Mouse (Mus musculus) heart, postnatal 4 days (tissue): ENCODE data around the gene Olfr26. TPM values are rescaled to one million over a fixed set of nuclear protein-coding genes. Genes with fewer than 3 reads are reported as not detected.
"Not testable (repeated sequence)": the region's sequence is repeated elsewhere in the genome, so short reads cannot be mapped to it uniquely, and the experiment has no call there.

Experiments
- DNase-seq: peaks from one replicate; pipeline ENCODE4 v3.0.0; 2021
- total RNA-seq, 2 experiments: library from RNA; stranded (reverse); gene quantifications; 2 replicates each; pipeline ENCODE4 v1.2.3; 2021

Gene Olfr26
- not detected for total RNA-seq

- DNase-seq, result no peak
These were observed at the start of gene Olfr26 for GRCm38 (mm10) chr9:38854760-38855159. TSS of gene Olfr26 (plus strand) at chr9:38855060.

- no peak for DNase-seq
These were observed 49.2 kb upstream of the Olfr26 start for GRCm38 (mm10) chr9:38805696-38806095.

- DNase-seq, result no peak
These were observed 40.5 kb upstream of the Olfr26 start, which contains the start of gene Olfr922 for GRCm38 (mm10) chr9:38814314-38814713. TSS of gene Olfr922 (plus strand) at chr9:38814614.

DNA sequence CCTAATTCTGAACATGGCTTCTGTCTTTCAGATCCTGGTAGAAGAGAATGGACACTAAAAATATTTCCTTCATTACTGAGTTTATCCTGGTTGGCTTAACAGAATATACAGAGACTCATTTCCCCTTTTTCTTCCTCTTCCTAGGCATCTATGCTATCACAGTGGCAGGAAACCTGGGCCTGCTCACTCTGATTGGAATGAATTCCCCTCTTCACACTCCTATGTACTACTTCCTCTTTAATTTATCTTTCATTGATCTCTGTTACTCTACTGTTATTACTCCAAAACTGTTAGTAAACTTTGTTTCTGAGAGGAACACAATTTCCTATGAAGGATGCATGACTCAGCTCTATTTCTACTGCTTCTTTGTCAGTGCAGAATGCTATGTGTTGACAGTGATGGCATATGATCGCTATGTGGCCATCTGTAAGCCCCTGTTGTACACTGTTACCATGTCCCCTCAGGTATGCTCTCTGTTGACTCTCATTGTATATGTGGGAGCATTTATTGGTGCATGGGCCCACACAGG is 39.3 kb upstream of the Olfr26 start:
- DNase-seq, result no peak

DNA sequence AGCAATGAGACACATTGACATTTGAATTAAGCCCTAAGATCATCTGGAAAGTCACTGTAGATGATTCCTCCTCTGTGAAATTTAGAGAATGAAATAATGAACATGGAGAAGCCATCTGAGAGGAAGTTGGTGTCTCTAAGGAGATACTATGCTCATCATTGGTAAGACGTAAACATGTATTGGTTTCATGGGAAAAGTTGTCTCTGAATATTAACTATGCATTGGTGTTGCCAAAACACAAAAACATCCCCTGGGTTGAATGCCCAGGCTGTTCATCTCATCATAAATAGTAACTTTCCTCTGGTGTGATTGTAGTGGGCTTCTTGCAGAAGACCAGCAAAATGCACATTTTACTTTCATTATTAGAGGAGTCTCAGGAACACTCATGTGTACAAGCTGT is 28.6 kb upstream of the Olfr26 start, which contains the start of gene Olfr923:
Gene Olfr923 (plus strand): TSS at position 301 of the 400 bp plus-strand sequence.
- no peak for DNase-seq

- DNase-seq, result no peak
These were observed 21.8 kb upstream of the Olfr26 start for GRCm38 (mm10) chr9:38833027-38833426.

DNA sequence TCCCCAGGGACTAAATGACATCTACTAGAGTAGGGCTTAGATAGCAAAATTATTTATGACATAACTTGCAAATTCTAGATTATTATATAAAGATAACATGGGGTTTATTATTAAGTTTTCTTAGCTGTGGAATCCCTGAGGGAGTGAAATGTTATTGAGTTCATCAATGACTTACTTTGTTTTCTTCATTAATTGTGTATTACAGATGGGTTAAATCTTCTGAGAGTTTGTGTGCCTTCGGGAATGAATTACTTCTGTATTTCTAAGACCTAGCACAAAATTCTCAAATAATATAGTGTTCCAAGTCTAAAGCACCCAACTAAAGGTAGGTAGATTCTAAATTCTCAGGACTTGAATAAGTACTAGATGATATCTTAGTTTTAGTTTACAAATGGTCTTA is 10.7 kb upstream of the Olfr26 start, which contains the start of gene Olfr924:
Gene Olfr924 (plus strand): TSS at position 301 of the 400 bp plus-strand sequence.
- no peak for DNase-seq

GRCm38 (mm10) chr9:38874880-38875279 is 20.0 kb downstream of the Olfr26 start:
- not testable (repeated sequence) for DNase-seq

DNA sequence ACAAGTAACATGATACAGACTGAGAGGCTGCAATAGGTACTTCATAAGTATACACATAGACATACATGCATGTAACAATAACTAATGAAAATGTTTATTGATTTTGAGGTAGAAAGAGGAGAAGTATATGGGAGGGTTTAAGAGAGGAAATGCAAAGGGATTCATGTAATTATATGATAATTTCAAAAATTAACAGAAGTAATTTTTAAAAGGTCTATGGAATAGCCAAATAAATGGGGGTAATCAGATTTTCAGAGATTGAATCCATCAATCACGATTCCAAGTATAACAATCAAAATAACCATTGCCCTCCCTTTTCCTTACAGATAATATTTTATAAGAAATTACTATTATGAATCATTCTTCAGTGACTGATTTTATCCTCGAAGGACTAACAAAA is 22.0 kb downstream of the Olfr26 start, which contains the start of gene Olfr926:
Gene Olfr926 (plus strand): TSS at position 301 of the 400 bp plus-strand sequence.
- no peak for DNase-seq

Other genes starting within 250 kb of the Olfr26 start
- not detected for gene Olfr914, start 250.0 kb upstream of the Olfr26 start, total RNA-seq
- gene Olfr916, start 195.2 kb upstream of the Olfr26 start, total RNA-seq, result not detected
- not detected for gene Olfr917, start 189.2 kb upstream of the Olfr26 start, total RNA-seq
- not detected for gene Olfr918, start 180.5 kb upstream of the Olfr26 start, total RNA-seq
- gene Olfr919, start 151.4 kb upstream of the Olfr26 start, total RNA-seq, result not detected
- 10 to 100 TPM; 25.9 to 27.5 TPM for gene Vwa5a, start 136.8 kb upstream of the Olfr26 start, total RNA-seq
- under 1 TPM; 0.07 to 0.14 TPM for gene Olfr920, start 102.8 kb upstream of the Olfr26 start, total RNA-seq
- gene Olfr921, start 82.0 kb upstream of the Olfr26 start, total RNA-seq, result not detected
- not detected for gene Olfr922, start 40.4 kb upstream of the Olfr26 start, total RNA-seq
- gene Olfr923, start 28.5 kb upstream of the Olfr26 start, total RNA-seq, result not detected
- gene Olfr924, start 10.6 kb upstream of the Olfr26 start, total RNA-seq, result not detected
- not detected for gene Olfr926, start 22.1 kb downstream of the Olfr26 start, total RNA-seq
- gene Olfr930, start 74.7 kb downstream of the Olfr26 start, total RNA-seq, result not detected
- gene Olfr933, start 117.3 kb downstream of the Olfr26 start, total RNA-seq, result not detected
- not detected for gene Olfr934, start 133.3 kb downstream of the Olfr26 start, total RNA-seq
- gene Olfr935, start 144.6 kb downstream of the Olfr26 start, total RNA-seq, result not detected
- not detected for gene Olfr146, start 168.3 kb downstream of the Olfr26 start, total RNA-seq
- gene Olfr937, start 209.9 kb downstream of the Olfr26 start, total RNA-seq, result not detected
- gene Olfr938, start 223.8 kb downstream of the Olfr26 start, total RNA-seq, result not detected